Mouse (Mus musculus) spleen, adult 2 months (tissue): Measurements from ENCODE around the gene Auts2.

Experiments used
- CTCF ChIP-seq: fragments of 200-500 bp; IDR thresholded peaks from 2 replicates; pipeline ENCODE4 v1.5.1; 2011; ENCODE audit warnings: mild to moderate bottlenecking, inconsistent platforms; ENCODE audit not compliant: insufficient read depth, insufficient read length, insufficient replicate concordance; ENCODE audit errors: extremely low read depth
- POLR2A ChIP-seq: fragments of 200-500 bp; IDR thresholded peaks from 2 replicates; pipeline ENCODE4 v1.6.1; 2011; ENCODE audit warnings: low read depth, low read length, inconsistent platforms

DNA sequence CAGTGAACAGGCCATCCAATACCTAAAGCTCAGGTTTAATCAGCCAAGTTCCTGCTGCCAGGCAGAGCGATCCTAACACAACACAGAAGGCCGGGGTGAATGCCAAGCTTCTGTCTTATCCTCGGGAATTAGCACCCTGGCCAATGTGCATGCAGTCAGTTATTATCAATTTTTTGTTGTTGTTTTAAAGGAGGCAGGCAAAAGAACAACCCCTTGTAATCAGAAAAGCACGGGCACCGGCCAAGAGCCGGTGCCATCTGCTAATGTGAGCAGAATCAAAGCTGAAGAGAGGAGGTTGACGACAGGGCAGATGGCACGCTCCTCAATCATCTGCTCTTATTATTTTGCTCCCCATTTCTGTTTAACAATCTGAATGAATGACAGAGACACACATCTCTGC is 373.1 kb downstream of the Auts2 start:
- TF ChIP-seq CTCF, result no peak
- TF ChIP-seq POLR2A, result no peak
